Mouse (Mus musculus): ENCODE measurements at regions not wholly inside any gene's neighbourhood (a gene's known extent, or its start where the extent isn't known, plus 50 kb on each side); places are given as distances from the start of the nearest gene placed in this dataset.

DNA sequence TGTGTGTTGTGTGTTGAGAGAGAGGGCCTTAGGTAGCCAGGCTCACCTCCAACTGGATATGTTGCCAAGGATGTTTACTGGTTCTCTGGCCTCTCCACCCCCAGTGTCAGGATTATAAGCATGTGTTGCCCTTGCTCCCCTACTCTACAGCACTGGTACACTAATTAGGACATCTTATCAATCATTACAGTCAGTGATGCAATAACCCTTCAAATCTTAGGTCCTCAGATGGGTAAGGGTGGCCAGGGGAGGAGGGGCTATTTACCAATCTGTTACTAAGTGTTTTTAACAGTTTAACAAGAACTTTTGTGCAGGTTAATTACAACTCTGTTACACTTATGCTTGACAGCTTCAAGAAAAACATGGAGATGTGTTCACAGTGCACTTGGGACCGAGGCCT, 80.1 kb upstream of the Cyp2b13 start:
- in situ Hi-C loops (cut with MboI, MseI) = no loop called here

DNA sequence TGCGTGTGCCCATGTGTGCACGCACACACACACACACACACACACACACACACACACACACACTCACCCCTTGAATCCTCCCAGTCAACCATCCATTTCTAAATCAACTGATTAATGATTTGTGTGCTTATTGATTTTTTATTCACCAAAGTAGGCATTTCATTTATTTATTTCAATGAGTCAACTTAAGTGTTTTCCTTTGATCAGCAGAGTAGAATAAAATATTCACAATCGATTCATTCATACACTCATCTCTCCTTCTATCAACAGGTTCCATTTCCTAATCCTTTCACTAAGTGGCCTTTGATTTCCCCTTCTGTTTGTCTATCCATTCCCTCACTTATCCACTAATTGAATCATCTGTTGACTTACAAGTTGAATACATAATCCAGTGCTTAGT, 74.3 kb upstream of the Cyp2b13 start:
- in situ Hi-C loops (cut with MboI, MseI) = loop anchor here (5.0 kb wide), 1 partner anchor 100 kb away; no protein-coding TSS in a partner anchor

DNA sequence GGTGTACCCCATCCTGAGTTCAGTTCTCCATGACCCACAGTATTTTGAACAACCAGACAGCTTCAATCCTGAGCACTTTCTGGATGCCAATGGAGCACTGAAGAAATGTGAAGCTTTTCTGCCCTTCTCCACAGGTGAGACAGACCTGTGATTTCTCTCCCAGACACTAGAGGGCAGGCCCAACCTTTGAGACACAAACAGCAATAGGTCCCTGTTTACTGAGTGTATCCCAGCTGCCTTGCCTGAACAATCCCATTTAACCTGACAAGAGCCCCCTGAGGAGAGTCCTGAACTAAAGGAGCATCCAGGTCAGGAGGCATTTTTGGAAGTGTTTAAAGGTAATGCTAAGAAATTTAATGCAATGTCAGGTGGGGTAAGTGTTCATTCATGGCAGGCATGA, 73.0 kb upstream of the Cyp2b13 start:
- in situ Hi-C loops (cut with MboI, MseI) = loop anchor here (5.0 kb wide), 1 partner anchor 99 kb away; no protein-coding TSS in a partner anchor

DNA sequence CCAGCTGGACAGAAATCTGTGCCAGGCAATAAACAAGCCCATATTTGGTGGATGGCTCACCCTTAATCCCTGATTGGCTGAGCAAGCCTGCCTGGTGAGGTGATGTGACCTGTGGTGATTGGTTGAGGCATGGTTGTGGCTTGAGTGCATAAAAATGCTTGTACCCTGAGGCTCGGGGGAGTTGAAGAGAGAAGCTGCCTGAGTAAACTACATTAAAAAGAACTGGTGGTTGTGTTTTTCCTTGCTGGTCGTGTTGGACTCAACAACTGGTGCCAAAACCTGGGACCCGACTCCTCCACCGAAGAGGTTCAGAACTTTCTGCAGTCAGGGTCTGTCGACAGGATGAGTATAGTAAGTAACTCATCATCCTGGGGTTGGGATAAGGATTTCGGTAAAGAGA, 55.4 kb upstream of the Cyp2b13 start:
- in situ Hi-C loops (cut with MboI, MseI) = loop anchor here (10.0 kb wide), 1 partner anchor 879 kb away; no protein-coding TSS in a partner anchor

DNA sequence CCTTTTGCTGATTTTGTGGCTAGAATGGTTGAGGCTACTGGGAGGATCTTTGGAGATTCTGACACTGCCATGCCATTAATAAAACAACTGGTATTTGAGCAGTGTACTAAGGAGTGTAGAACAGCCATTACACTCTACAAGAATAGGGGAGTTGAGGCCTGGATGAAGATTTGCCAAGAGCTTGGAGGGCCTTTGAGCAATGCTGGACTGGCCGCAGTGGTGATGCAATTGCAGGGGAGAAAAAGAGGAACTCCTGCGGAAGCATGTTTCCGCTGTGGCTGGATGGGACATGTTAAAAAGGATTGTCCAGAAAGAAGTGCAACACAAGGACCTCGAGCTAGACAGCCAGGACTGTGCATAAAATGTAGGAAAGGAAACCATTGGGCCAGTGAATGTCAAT, 53.2 kb upstream of the Cyp2b13 start:
- in situ Hi-C loops (cut with MboI, MseI) = loop anchor here (10.0 kb wide), 1 partner anchor 877 kb away; no protein-coding TSS in a partner anchor
